Mouse (Mus musculus): ENCODE data around the gene Gm15080.
"Not testable (repeated sequence)": the region's sequence is repeated elsewhere in the genome, so short reads cannot be mapped to it uniquely, and the experiment has no call there.

Gm15080 gene

DNA sequence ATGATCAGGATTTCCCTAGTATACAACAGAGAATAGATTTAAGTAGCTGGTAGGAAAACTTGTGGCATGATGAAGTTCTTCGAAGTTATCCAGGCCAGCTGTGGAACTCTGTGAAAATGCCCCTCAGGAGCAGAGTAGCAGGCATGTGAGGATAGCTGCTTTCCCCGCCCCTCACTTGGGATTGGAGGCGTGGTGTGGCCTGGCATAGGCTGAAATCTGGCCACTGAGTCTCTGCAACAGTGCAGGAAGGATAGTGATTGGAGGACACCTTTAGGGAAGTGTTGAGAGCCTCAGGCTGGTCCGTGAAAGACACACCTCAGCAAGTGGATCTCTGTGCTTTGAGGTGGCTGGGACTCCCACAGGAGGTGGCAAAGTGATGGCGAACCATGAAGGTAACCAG is at the start of gene Gm15080:
Gene Gm15080, plus strand, starts transcription at position 301 of the 400 bp plus-strand sequence.
- not testable (repeated sequence) for DNase-seq (ENCODE audit: low spot score)
